In the genomic region with DNA sequence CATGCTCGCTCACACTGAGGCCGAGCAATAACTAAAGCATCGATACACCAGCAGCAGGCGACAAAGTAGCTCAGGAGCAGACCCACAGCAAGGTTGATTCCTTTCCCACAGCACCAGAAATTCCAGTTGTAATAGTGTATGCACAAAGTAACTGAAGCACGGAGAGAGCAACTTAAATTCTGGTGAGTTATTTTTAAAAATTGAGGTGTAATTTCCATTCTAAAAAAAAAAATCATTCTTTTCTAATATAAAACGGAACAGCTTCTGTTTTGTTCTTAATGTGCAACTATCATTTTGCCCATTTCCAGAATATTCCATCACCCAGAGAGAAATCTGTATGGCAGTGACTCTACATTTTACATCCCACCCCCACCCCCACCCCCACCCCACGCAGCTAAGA, we compare ENCODE assay signal across 25 mouse cellular contexts.
A peak's percentile ranks its signal among the peaks of the same experiment; 100 is the strongest.
DNase-seq lines count a peak whose midpoint lies in the region; ATAC-seq and TF ChIP-seq lines count a peak whose summit lies in the region.
"Had no signal": no experiment of that assay in that cellular context is flagged by ENCODE, and none has a peak within 500 bp of the region (broad histone marks: within the 10 kb centered on the region; RNA-seq: fewer than 3 reads in every experiment).

No protein-coding gene starts in this region.

- ATAC-seq in liver, postnatal 0 days, result no peak
- no peak for ATAC-seq in midbrain, embryonic 11.5 days (ENCODE audit: low FRiP score)
- ATAC-seq: activated CD4-positive, CD25-positive, alpha-beta regulatory T cell, adult 4 months; CD4-positive, CD25-positive, alpha-beta regulatory T cell, adult 4 months; forebrain, embryonic 13.5 days; forebrain, embryonic 16.5 days had no signal

- no peaks in the 10 kb centered on the region for H3K9me3 ChIP-seq in liver, postnatal 0 days (ENCODE audit: low read length)
- no peaks in the 10 kb centered on the region for H3K9me3 ChIP-seq in midbrain, embryonic 11.5 days (ENCODE audit: control insufficient read depth, low read length)
- H3K9me3 ChIP-seq: embryonic facial prominence, embryonic 10.5 days; embryonic facial prominence, embryonic 13.5 days; forebrain, embryonic 10.5 days; forebrain, embryonic 13.5 days; heart, embryonic 10.5 days; hindbrain, embryonic 12.5 days; hindbrain, embryonic 15.5 days had no signal

- no peak for DNase-seq in liver, postnatal 0 days
- DNase-seq in liver, result no peak
- peak; percentile 26 for DNase-seq in splenic B cell, adult 2 months (ENCODE audit: low read depth, low spot score)
- no peak for DNase-seq in spleen, adult 18-20 months
- DNase-seq in midbrain, embryonic 11.5 days (ENCODE audit: low spot score, missing footprints), result no peak
- DNase-seq: adrenal gland, adult 8-10 months; adrenal gland, postnatal 25 days; cerebellum, adult 11 months; cerebellum, adult 2 months; cerebellum, adult 9-11 months; cerebellum, postnatal 25 days; gastrocnemius, postnatal 25 days had no signal

- H3K9ac ChIP-seq in liver, postnatal 0 days (replicated peaks), result no peak overlapping the region
- H3K9ac ChIP-seq in midbrain, embryonic 11.5 days (ENCODE audit: low read length), result no peak overlapping the region
- H3K9ac ChIP-seq: embryonic facial prominence, embryonic 13.5 days; forebrain, embryonic 13.5 days; hindbrain, embryonic 12.5 days; hindbrain, embryonic 15.5 days had no signal

- no peaks in the 10 kb centered on the region for H3K36me3 ChIP-seq in liver, postnatal 0 days (replicated peaks; ENCODE audit: insufficient read depth, low read length)
- no peaks in the 10 kb centered on the region for H3K36me3 ChIP-seq in splenic B cell, adult 2 months (ENCODE audit: control insufficient read depth, insufficient read depth, low read length, poor library complexity, severe bottlenecking)
- no peaks in the 10 kb centered on the region for H3K36me3 ChIP-seq in midbrain, embryonic 11.5 days (ENCODE audit: control insufficient read depth, insufficient read depth, low read length)
- H3K36me3 ChIP-seq: embryonic facial prominence, embryonic 10.5 days; embryonic facial prominence, embryonic 13.5 days; forebrain, embryonic 10.5 days; heart, embryonic 10.5 days; hindbrain, embryonic 12.5 days; hindbrain, embryonic 15.5 days had no signal

- no peak for TF ChIP-seq EP300 in liver, postnatal 0 days (IDR thresholded peaks at IDR 0.05; ENCODE audit: low read depth)

- no peak overlapping the region for H3K4me2 ChIP-seq in liver, postnatal 0 days (ENCODE audit: low read depth, low read length)
- H3K4me2 ChIP-seq in midbrain, embryonic 11.5 days, result no peak overlapping the region
- H3K4me2 ChIP-seq: embryonic facial prominence, embryonic 13.5 days; forebrain, embryonic 13.5 days; hindbrain, embryonic 12.5 days; hindbrain, embryonic 15.5 days had no signal

- H3K27me3 ChIP-seq in liver, postnatal 0 days (ENCODE audit: insufficient read depth, low read length), result no peaks in the 10 kb centered on the region
- H3K27me3 ChIP-seq in splenic B cell, adult 2 months (ENCODE audit: control insufficient read depth, insufficient read depth, low read length, poor library complexity, severe bottlenecking), result no peaks in the 10 kb centered on the region
- no peaks in the 10 kb centered on the region for H3K27me3 ChIP-seq in midbrain, embryonic 11.5 days (ENCODE audit: control insufficient read depth, insufficient read depth, low read length)
- H3K27me3 ChIP-seq: embryonic facial prominence, embryonic 13.5 days; forebrain, embryonic 13.5 days; hindbrain, embryonic 12.5 days; hindbrain, embryonic 15.5 days had no signal

- H3K4me1 ChIP-seq in liver, postnatal 0 days (ENCODE audit: insufficient read depth), result peaks cover 4% of the 10 kb centered on the region; the same call in 1 of the 2 replicates
- H3K4me1 ChIP-seq in brown adipose tissue, adult 24 weeks (ENCODE audit: control insufficient read depth, insufficient read depth, insufficient read length, low read length), result no peaks in the 10 kb centered on the region
- H3K4me1 ChIP-seq in midbrain, embryonic 11.5 days (ENCODE audit: control insufficient read depth, insufficient read depth, low read length), result no peaks in the 10 kb centered on the region
- H3K4me1 ChIP-seq: embryonic facial prominence, embryonic 10.5 days; forebrain, embryonic 13.5 days; heart, embryonic 10.5 days; hindbrain, embryonic 15.5 days had no signal

- no peak overlapping the region for H3K4me3 ChIP-seq in liver, postnatal 0 days (ENCODE audit: low read depth, low read length)
- no peak overlapping the region for H3K4me3 ChIP-seq in brown adipose tissue, adult 24 weeks (ENCODE audit: insufficient read depth, low read depth, low read length)
- H3K4me3 ChIP-seq in midbrain, embryonic 11.5 days (ENCODE audit: low read depth, low read length), result no peak overlapping the region
- H3K4me3 ChIP-seq: embryonic facial prominence, embryonic 10.5 days; embryonic facial prominence, embryonic 13.5 days; forebrain, embryonic 10.5 days; forebrain, embryonic 13.5 days; gastrocnemius, adult 2 months; heart, adult 2 months; heart, embryonic 10.5 days; hindbrain, embryonic 12.5 days; hindbrain, embryonic 15.5 days had no signal

- H3K27ac ChIP-seq in liver, postnatal 0 days (ENCODE audit: low read depth), result 0 out of 2 replicates have a peak overlapping the region, but pooled peaks have one; percentile 40
- H3K27ac ChIP-seq in brown adipose tissue, adult 24 weeks (replicated peaks; ENCODE audit: low read depth, low read length), result peak overlapping the region; percentile 93
- no peak overlapping the region for H3K27ac ChIP-seq in midbrain, embryonic 11.5 days (ENCODE audit: low read depth, low read length)
- H3K27ac ChIP-seq: embryonic facial prominence, embryonic 10.5 days; embryonic facial prominence, embryonic 13.5 days; forebrain, embryonic 10.5 days; forebrain, embryonic 13.5 days; heart, adult 2 months; heart, embryonic 10.5 days; hindbrain, embryonic 12.5 days; hindbrain, embryonic 15.5 days had no signal

- no peak for TF ChIP-seq CTCF in liver, postnatal 0 days (IDR thresholded peaks at IDR 0.05; ENCODE audit: low read depth)

- 67% methylated on average over 7 of the region's 7 CpGs for WGBS in liver, postnatal 0 days (ENCODE audit: insufficient replicate concordance)
- WGBS in midbrain, embryonic 11.5 days, result 90% methylated on average over 7 of the region's 7 CpGs
